Mouse (Mus musculus) spleen, adult 2 months (tissue): ENCODE results near the gene Nr5a2.

Experiments
- CTCF ChIP-seq: fragments of 200-500 bp; IDR thresholded peaks from 2 replicates; pipeline ENCODE4 v1.5.1; 2011; ENCODE audit warnings: mild to moderate bottlenecking, inconsistent platforms; ENCODE audit not compliant: insufficient read depth, insufficient read length, insufficient replicate concordance; ENCODE audit errors: extremely low read depth
- POLR2A ChIP-seq: fragments of 200-500 bp; IDR thresholded peaks from 2 replicates; pipeline ENCODE4 v1.6.1; 2011; ENCODE audit warnings: low read depth, low read length, inconsistent platforms

DNA sequence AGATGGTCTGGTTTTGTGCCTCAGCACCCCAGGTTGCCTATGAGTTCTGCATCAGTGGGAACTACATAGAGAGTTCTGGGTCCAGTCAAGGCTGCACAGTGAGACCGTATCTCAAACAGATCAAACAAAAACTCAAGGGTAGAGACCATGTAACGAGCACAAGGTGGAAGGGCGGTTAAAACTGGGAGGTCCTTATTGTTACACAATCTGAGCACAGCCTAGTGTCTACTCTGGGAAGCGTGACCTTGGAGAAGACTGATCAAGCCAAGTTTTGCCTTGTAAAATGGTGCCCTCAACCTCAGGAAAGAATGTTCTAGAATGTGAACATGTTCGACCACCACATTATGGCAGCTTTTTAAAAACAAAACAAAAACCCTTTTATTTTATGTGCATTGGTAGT lies 12.8 kb upstream of the Nr5a2 start:
- TF ChIP-seq CTCF (no peak), POLR2A (no peak)
